Mouse (Mus musculus): ENCODE data around the gene Fam129b. TPM values are rescaled to one million over a fixed set of nuclear protein-coding genes. Genes with fewer than 3 reads are reported as not detected.

The Fam129b gene
- polyA plus RNA-seq, 1 experiment from 2014 or later: 30.7 TPM

DNA sequence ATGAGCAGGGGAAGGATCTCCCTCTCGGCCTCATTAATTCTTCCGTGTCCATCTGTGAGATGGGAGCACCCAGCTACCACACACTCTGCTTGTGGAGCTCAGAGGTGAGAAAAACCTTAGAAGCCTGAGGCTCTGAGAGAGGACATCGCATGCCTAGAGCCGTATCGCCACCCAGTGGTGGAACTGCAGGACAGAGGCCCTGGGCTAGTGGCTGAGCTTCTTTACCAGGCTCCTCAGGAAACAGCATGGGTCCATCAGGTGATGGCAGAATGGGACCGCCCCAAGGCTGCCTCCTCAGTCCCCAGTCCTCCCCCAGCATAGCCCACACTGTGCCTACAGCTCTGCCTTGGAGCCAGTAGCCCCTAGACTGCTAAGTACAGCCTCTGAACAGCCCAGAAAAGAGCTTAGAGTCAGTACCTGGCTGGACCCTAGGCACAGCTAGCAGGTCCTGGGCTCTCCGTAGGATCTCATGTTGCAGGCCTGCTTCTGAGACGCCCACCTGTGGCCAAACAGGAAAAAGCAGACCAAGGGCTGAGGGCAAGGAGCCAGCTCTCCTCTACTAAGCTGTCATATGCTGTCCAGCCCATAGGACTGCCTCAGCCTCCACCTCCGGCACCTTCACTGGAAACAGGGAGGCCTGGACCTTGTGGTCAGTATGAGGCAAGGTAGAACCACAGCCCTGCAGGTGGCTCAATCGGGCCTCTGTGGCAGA lies 52.5 kb downstream of the Fam129b start:
- Histone ChIP-seq H3K27ac (replicated peaks) (no peak overlapping the region), H3K4me2 (no peak overlapping the region), H3K4me1 (peaks cover 7% of the 10 kb centered on the region; the same call in 1 of the 2 replicates), H3K36me3 (peaks cover 58% of the 10 kb centered on the region), H3K9ac (replicated peaks) (no peak overlapping the region), H3K9me3 (replicated peaks) (no peaks in the 10 kb centered on the region), H3K4me3 (replicated peaks) (no peak overlapping the region), H3K27me3 (replicated peaks) (no peaks in the 10 kb centered on the region)
- WGBS: 32% methylated on average over 10 of the region's 10 CpGs
- ATAC-seq (ENCODE audit: low FRiP score): peak; percentile 52; the same call in 1 of the 2 replicates

- no peaks in the 10 kb centered on the region for H3K9me3 ChIP-seq (replicated peaks)
- no peak for ATAC-seq (ENCODE audit: low FRiP score)
- WGBS: 87% methylated on average over 19 of the region's 19 CpGs
- peaks cover 58% of the 10 kb centered on the region for H3K36me3 ChIP-seq
- peaks cover 7% of the 10 kb centered on the region; the same call in 1 of the 2 replicates for H3K4me1 ChIP-seq
- no peak overlapping the region for H3K4me3 ChIP-seq (replicated peaks)
- no peak overlapping the region for H3K9ac ChIP-seq (replicated peaks)
- no peak overlapping the region for H3K4me2 ChIP-seq
- H3K27ac ChIP-seq (replicated peaks): no peak overlapping the region
- H3K27me3 ChIP-seq (replicated peaks): no peaks in the 10 kb centered on the region
These were observed 53.3 kb downstream of the Fam129b start for GRCm38 (mm10) chr2:32928947-32929829.

- no peak for ATAC-seq (ENCODE audit: low FRiP score)
- H3K4me2 ChIP-seq: no peak overlapping the region
- H3K27me3 ChIP-seq (replicated peaks): no peaks in the 10 kb centered on the region
- no peak overlapping the region for H3K9ac ChIP-seq (replicated peaks)
- no peaks in the 10 kb centered on the region for H3K9me3 ChIP-seq (replicated peaks)
- no peak overlapping the region for H3K4me3 ChIP-seq (replicated peaks)
- H3K27ac ChIP-seq (replicated peaks): no peak overlapping the region
- H3K4me1 ChIP-seq: peaks cover 7% of the 10 kb centered on the region; the same call in 1 of the 2 replicates
- peaks cover 65% of the 10 kb centered on the region for H3K36me3 ChIP-seq
- 75% methylated on average over 7 of the region's 7 CpGs for WGBS
These were observed 55.8 kb downstream of the Fam129b start for GRCm38 (mm10) chr2:32931730-32932129.

DNA sequence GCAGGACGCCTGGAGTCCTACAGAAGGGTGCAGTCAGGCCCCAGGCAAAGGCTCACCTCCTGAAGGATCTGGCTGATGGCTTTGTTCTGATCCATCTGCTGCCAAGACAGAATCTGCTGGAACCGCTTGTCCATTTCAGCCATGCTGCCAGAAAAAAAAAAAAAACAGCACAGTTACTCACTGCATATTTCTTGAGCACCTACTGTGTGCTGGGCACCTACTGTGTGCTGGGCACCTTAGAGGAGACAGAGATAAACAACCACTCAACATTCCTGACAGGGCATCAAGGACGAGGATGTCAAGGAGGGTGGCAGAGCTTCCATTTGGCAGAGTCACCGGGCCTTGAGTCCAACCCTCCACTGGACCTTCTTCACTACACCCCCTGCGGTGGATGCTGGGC lies 62.8 kb downstream of the Fam129b start:
- H3K4me3 ChIP-seq (replicated peaks): no peak overlapping the region
- no peak overlapping the region for H3K4me2 ChIP-seq
- H3K27me3 ChIP-seq (replicated peaks): no peaks in the 10 kb centered on the region
- H3K9ac ChIP-seq (replicated peaks): no peak overlapping the region
- 95% methylated on average over 5 of the region's 5 CpGs for WGBS
- H3K9me3 ChIP-seq (replicated peaks): no peaks in the 10 kb centered on the region
- H3K27ac ChIP-seq (replicated peaks): no peak overlapping the region
- H3K36me3 ChIP-seq: peaks cover 83% of the 10 kb centered on the region
- H3K4me1 ChIP-seq: no peaks in the 10 kb centered on the region
- ATAC-seq (ENCODE audit: low FRiP score): no peak

DNA sequence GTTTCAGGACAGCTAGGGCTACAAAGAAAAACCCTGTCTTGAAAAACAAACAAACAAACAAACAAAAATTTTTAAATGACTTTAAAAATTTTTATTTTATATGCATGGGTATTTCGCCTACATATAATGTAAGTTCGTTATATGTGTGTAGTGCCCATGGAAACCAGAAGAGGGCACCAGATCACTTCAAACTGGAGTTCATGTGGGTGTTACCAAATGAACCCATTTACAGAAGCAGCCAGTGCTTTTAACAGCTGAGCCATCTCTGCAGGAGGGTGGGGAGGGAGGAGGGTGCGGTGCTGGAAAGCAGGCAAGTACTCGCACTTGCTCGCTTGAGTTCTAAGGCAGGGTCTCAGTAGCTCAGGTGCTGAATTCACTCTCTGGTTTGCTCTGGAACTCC lies 63.5 kb downstream of the Fam129b start:
- no peak for ATAC-seq (ENCODE audit: low FRiP score)
- H3K4me1 ChIP-seq: no peaks in the 10 kb centered on the region
- WGBS: 63% methylated on average over 5 of the region's 5 CpGs
- no peak overlapping the region for H3K4me3 ChIP-seq (replicated peaks)
- H3K9me3 ChIP-seq (replicated peaks): no peaks in the 10 kb centered on the region
- no peak overlapping the region for H3K9ac ChIP-seq (replicated peaks)
- H3K4me2 ChIP-seq: no peak overlapping the region
- no peaks in the 10 kb centered on the region for H3K27me3 ChIP-seq (replicated peaks)
- no peak overlapping the region for H3K27ac ChIP-seq (replicated peaks)
- H3K36me3 ChIP-seq: peaks cover 81% of the 10 kb centered on the region

GRCm38 (mm10) chr2:32940483-32940882 lies 64.6 kb downstream of the Fam129b start:
- Histone ChIP-seq H3K27ac (replicated peaks) (no peak overlapping the region), H3K36me3 (peaks cover 82% of the 10 kb centered on the region), H3K9ac (replicated peaks) (no peak overlapping the region), H3K4me1 (no peaks in the 10 kb centered on the region), H3K4me3 (replicated peaks) (no peak overlapping the region), H3K4me2 (no peak overlapping the region), H3K27me3 (replicated peaks) (no peaks in the 10 kb centered on the region), H3K9me3 (replicated peaks) (no peaks in the 10 kb centered on the region)
- ATAC-seq (ENCODE audit: low FRiP score): no peak
- WGBS: 92% methylated on average over 4 of the region's 4 CpGs

- Histone ChIP-seq H3K27ac (replicated peaks) (no peak overlapping the region), H3K27me3 (replicated peaks) (no peaks in the 10 kb centered on the region), H3K36me3 (peaks cover 78% of the 10 kb centered on the region), H3K9me3 (replicated peaks) (no peaks in the 10 kb centered on the region), H3K9ac (replicated peaks) (no peak overlapping the region), H3K4me2 (no peak overlapping the region), H3K4me1 (no peaks in the 10 kb centered on the region), H3K4me3 (replicated peaks) (no peak overlapping the region)
- no peak for ATAC-seq (ENCODE audit: low FRiP score)
- 93% methylated on average over 11 of the region's 11 CpGs for WGBS
These were observed 71.5 kb downstream of the Fam129b start for GRCm38 (mm10) chr2:32947454-32947853.

DNA sequence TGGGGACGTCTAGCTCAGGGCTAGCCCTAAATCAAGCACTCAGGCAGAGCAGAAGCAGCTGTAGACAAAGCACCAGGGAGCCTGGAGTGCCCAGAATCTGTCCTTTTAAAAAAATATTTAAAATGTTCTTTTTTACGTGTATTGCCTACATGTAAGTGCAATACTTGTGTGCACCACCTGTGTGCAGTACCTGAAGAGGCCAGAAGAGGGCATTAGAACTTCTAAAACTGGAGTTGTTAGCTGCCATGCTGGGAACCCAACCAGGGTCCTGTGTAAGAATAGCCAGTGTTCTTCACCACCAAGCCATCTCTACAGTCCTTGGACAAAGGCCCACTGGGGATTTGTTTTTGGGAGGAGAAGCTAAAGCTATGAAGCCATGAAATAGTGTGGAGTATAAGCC lies 78.7 kb downstream of the Fam129b start:
- Histone ChIP-seq H3K27me3 (replicated peaks) (no peaks in the 10 kb centered on the region), H3K36me3 (peaks cover 63% of the 10 kb centered on the region), H3K4me2 (no peak overlapping the region), H3K4me1 (no peaks in the 10 kb centered on the region), H3K27ac (replicated peaks) (no peak overlapping the region), H3K9ac (replicated peaks) (no peak overlapping the region), H3K9me3 (replicated peaks) (no peaks in the 10 kb centered on the region), H3K4me3 (replicated peaks) (no peak overlapping the region)
- ATAC-seq (ENCODE audit: low FRiP score): no peak
- WGBS: 92% methylated on average over 2 of the region's 2 CpGs

DNA sequence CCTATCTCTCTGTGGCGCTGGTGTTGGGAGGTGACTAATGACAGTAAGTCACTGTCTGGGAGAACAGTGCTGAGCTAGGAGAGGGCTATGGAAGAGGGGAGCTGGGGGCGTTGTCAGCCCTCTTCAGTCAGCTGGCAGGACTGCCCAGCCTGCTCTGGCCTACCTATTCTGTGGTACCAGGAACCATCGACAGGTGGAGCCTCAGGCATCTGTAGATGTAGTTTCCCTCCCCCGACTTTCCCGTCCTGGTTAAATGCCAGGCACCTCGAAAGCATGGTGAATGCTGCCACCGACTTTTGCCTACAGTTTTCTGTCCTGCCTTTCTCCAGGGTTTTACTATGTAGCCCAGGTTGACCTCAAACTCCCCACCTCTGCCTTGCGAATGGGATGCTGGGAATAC lies 81.4 kb downstream of the Fam129b start:
- Histone ChIP-seq H3K4me1 (peaks cover 15% of the 10 kb centered on the region), H3K9ac (replicated peaks) (no peak overlapping the region)

DNA sequence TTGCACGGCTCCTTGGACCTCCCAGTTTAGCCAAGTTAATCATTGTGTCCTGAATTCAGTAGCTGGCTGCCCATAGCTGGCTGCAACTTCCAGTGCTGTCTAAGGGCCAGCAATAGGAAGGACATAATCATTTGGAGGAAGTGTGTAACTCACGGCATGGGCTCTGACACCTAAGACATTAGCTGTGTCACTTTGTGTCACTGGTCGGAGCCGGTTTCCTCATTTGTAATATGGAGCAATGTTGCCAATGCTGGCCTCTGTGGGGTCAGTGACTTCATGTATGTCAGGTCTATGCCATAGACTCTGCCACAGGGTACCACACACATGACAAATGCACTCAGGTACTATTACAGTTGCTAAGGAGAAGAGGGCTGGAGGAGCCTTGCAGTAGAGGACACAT lies 84.4 kb downstream of the Fam129b start:
- no peaks in the 10 kb centered on the region for H3K27me3 ChIP-seq (replicated peaks)
- no peak overlapping the region for H3K27ac ChIP-seq (replicated peaks)
- peaks cover 38% of the 10 kb centered on the region for H3K4me1 ChIP-seq
- H3K9me3 ChIP-seq (replicated peaks): no peaks in the 10 kb centered on the region
- ATAC-seq (ENCODE audit: low FRiP score): no peak
- peaks cover 41% of the 10 kb centered on the region for H3K36me3 ChIP-seq
- H3K9ac ChIP-seq (replicated peaks): peak overlapping the region; percentile 88; the same call in 1 of the 2 replicates
- H3K4me2 ChIP-seq: peak overlapping the region; percentile 81
- WGBS: 90% methylated on average over 4 of the region's 4 CpGs
- H3K4me3 ChIP-seq (replicated peaks): peak overlapping the region; percentile 76

More for the DNA sequence above, 81.4 kb downstream of the Fam129b start:
- ATAC-seq (ENCODE audit: low FRiP score): no peak
- Histone ChIP-seq H3K36me3 (peaks cover 45% of the 10 kb centered on the region), H3K4me3 (replicated peaks) (no peak overlapping the region), H3K9me3 (replicated peaks) (no peaks in the 10 kb centered on the region), H3K27ac (replicated peaks) (no peak overlapping the region), H3K4me2 (no peak overlapping the region), H3K27me3 (replicated peaks) (no peaks in the 10 kb centered on the region)
- 61% methylated on average over 8 of the region's 8 CpGs for WGBS

- ATAC-seq (ENCODE audit: low FRiP score): peak; percentile 94
- 3% methylated on average over 55 of the region's 55 CpGs for WGBS
- Histone ChIP-seq H3K4me3 (replicated peaks) (peak within 1 kb of the TSS; percentile 76), H3K27ac (replicated peaks) (peak within 1 kb of the TSS; percentile 79), H3K27me3 (replicated peaks) (no peaks in the 10 kb centered on the region), H3K36me3 (peaks cover 30% of the 10 kb centered on the region), H3K9me3 (replicated peaks) (no peaks in the 10 kb centered on the region), H3K4me2 (peak within 1 kb of the TSS; percentile 81), H3K4me1 (peaks cover 47% of the 10 kb centered on the region), H3K9ac (replicated peaks) (peak within 1 kb of the TSS; percentile 88)
These were observed 85.5 kb downstream of the Fam129b start, which contains the start of the genes Rpl12 and Lrsam1 for GRCm38 (mm10) chr2:32961192-32961995. Gene Rpl12, plus strand, starts transcription at chr2:32961559. Gene Lrsam1, minus strand, starts transcription at chr2:32961614.

Data from neural tube, embryonic 15.5 days (tissue).